Mouse (Mus musculus): ENCODE data around the gene Hdac10. TPM values are rescaled to one million over a fixed set of nuclear protein-coding genes. Genes with fewer than 3 reads are reported as not detected.

The Hdac10 gene
- polyA plus RNA-seq, 1 experiment, result 46.9 TPM

GRCm38 (mm10) chr15:89106073-89106472 lies 22.4 kb downstream of the Hdac10 start:
- no peaks in the 10 kb centered on the region for H3K4me1 ChIP-seq (ENCODE audit: control insufficient read depth, insufficient read depth, low read length)
- no peak for TF ChIP-seq POLR2A (IDR thresholded peaks at IDR 0.05; ENCODE audit: borderline replicate concordance, extremely low read depth, low read depth, low read length)
- no peak for TF ChIP-seq CTCF (IDR thresholded peaks at IDR 0.05; ENCODE audit: insufficient read depth, low read length)
- DNase-seq, result no peak
- WGBS, result 90% methylated on average over 13 of the region's 13 CpGs
- no peak overlapping the region for H3K4me3 ChIP-seq (replicated peaks; ENCODE audit: extremely low read depth, low read depth, low read length)

- 91% methylated on average over 8 of the region's 8 CpGs for WGBS
- no peak for DNase-seq
- Histone ChIP-seq H3K4me1 (ENCODE audit: control insufficient read depth, insufficient read depth, low read length) (no peaks in the 10 kb centered on the region), H3K4me3 (replicated peaks; ENCODE audit: extremely low read depth, low read depth, low read length) (no peak overlapping the region)
- TF ChIP-seq CTCF (IDR thresholded peaks at IDR 0.05; ENCODE audit: insufficient read depth, low read length) (no peak), POLR2A (IDR thresholded peaks at IDR 0.05; ENCODE audit: borderline replicate concordance, extremely low read depth, low read depth, low read length) (no peak)
These were observed 24.1 kb downstream of the Hdac10 start for GRCm38 (mm10) chr15:89104425-89104824.

GRCm38 (mm10) chr15:89103921-89104320 lies 24.6 kb downstream of the Hdac10 start:
- no peak for DNase-seq
- Histone ChIP-seq H3K4me3 (replicated peaks; ENCODE audit: extremely low read depth, low read depth, low read length) (no peak overlapping the region), H3K4me1 (ENCODE audit: control insufficient read depth, insufficient read depth, low read length) (no peaks in the 10 kb centered on the region)
- 85% methylated on average over 10 of the region's 10 CpGs for WGBS
- TF ChIP-seq POLR2A (IDR thresholded peaks at IDR 0.05; ENCODE audit: borderline replicate concordance, extremely low read depth, low read depth, low read length) (no peak), CTCF (IDR thresholded peaks at IDR 0.05; ENCODE audit: insufficient read depth, low read length) (no peak)

- WGBS, result 78% methylated on average over 5 of the region's 5 CpGs
- H3K4me3 ChIP-seq (replicated peaks; ENCODE audit: extremely low read depth, low read depth, low read length), result no peak overlapping the region
- no peak for DNase-seq
- H3K4me1 ChIP-seq (ENCODE audit: control insufficient read depth, insufficient read depth, low read length), result no peaks in the 10 kb centered on the region
- no peak for TF ChIP-seq POLR2A (IDR thresholded peaks at IDR 0.05; ENCODE audit: borderline replicate concordance, extremely low read depth, low read depth, low read length)
- TF ChIP-seq CTCF (IDR thresholded peaks at IDR 0.05; ENCODE audit: insufficient read depth, low read length), result no peak
These were observed 25.9 kb downstream of the Hdac10 start for GRCm38 (mm10) chr15:89102646-89103045.

GRCm38 (mm10) chr15:89100823-89101222 lies 27.7 kb downstream of the Hdac10 start:
- TF ChIP-seq POLR2A (IDR thresholded peaks at IDR 0.05; ENCODE audit: borderline replicate concordance, extremely low read depth, low read depth, low read length), result no peak
- TF ChIP-seq CTCF (IDR thresholded peaks at IDR 0.05; ENCODE audit: insufficient read depth, low read length), result no peak
- no peaks in the 10 kb centered on the region for H3K4me1 ChIP-seq (ENCODE audit: control insufficient read depth, insufficient read depth, low read length)
- WGBS, result 89% methylated on average over 12 of the region's 12 CpGs
- no peak overlapping the region for H3K4me3 ChIP-seq (replicated peaks; ENCODE audit: extremely low read depth, low read depth, low read length)
- no peak for DNase-seq

GRCm38 (mm10) chr15:89098616-89099015 lies 29.9 kb downstream of the Hdac10 start:
- DNase-seq, result no peak

DNA sequence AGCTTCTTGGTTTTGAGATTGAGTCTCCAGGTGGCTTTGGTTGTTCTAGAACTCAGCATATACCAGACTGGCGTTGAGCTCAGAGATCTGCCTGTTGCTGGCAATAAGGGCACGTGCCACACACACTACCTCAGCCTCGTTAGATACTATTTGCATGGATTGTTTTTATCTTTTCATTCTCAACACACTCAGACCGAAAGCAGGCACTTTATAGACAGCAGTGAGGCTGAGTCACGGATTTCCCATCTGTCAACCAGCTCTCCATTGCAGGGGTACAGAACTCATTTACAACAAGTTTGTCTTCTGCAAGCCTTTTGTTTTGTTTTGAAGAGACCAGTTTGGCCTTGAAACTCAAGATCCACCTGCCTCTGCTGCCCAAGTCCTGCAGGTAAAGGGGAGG lies 31.1 kb downstream of the Hdac10 start:
- no peak for DNase-seq
- WGBS, result 93% methylated on average over 5 of the region's 5 CpGs
- no peaks in the 10 kb centered on the region for H3K4me1 ChIP-seq (ENCODE audit: control insufficient read depth, insufficient read depth, low read length)
- H3K4me3 ChIP-seq (replicated peaks; ENCODE audit: extremely low read depth, low read depth, low read length), result no peak overlapping the region
- TF ChIP-seq CTCF (IDR thresholded peaks at IDR 0.05; ENCODE audit: insufficient read depth, low read length) (no peak), POLR2A (IDR thresholded peaks at IDR 0.05; ENCODE audit: borderline replicate concordance, extremely low read depth, low read depth, low read length) (no peak)

More at GRCm38 (mm10) chr15:89098616-89099015, 29.9 kb downstream of the Hdac10 start:
- TF ChIP-seq CTCF (IDR thresholded peaks at IDR 0.05; ENCODE audit: insufficient read depth, low read length) (no peak), POLR2A (IDR thresholded peaks at IDR 0.05; ENCODE audit: borderline replicate concordance, extremely low read depth, low read depth, low read length) (no peak)
- 90% methylated on average over 7 of the region's 7 CpGs for WGBS
- no peaks in the 10 kb centered on the region for H3K4me1 ChIP-seq (ENCODE audit: control insufficient read depth, insufficient read depth, low read length)
- H3K4me3 ChIP-seq (replicated peaks; ENCODE audit: extremely low read depth, low read depth, low read length), result no peak overlapping the region

DNA sequence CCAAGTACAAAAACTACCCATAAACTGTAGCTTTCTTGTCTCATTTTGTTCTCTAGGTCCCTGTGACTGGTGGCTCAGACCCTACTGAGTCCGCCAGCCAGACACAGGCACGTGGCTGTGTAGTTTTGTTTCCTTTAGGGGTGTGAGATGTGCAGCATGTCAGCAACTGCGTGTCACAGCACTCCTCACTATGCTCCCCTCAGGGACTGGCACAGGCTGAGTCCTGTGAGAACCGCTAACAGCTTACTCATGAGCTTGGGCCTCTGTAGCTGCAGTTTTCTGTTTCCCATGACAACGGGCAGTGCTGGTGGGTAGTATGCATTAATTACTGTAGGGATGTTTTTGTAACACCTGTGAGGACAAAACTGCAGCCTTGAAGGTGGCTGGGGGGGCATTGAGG lies 36.3 kb downstream of the Hdac10 start:
- no peak for DNase-seq
- WGBS, result 81% methylated on average over 5 of the region's 5 CpGs
- no peak overlapping the region for H3K4me3 ChIP-seq (replicated peaks; ENCODE audit: extremely low read depth, low read depth, low read length)
- no peak for TF ChIP-seq CTCF (IDR thresholded peaks at IDR 0.05; ENCODE audit: insufficient read depth, low read length)
- no peak for TF ChIP-seq POLR2A (IDR thresholded peaks at IDR 0.05; ENCODE audit: borderline replicate concordance, extremely low read depth, low read depth, low read length)
- no peaks in the 10 kb centered on the region for H3K4me1 ChIP-seq (ENCODE audit: control insufficient read depth, insufficient read depth, low read length)

DNA sequence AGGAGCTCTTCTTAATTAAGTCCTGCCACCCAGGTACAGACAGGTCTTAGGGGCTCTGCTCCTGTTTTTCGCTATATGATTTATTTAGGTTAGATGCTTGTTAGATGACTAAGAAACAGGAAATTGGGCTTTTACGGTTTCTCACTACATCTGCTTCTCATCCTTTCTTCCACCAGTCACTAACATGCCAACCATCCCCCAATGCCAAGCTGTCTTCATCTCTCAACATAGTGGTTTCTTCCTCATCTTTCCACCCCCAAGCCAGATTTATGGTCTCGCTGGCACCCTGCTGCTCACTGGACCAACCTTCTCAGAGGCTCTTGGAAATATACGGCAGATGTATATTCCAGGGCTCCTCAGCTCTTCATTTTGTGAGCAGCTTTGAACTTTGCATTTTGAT lies 37.8 kb downstream of the Hdac10 start:
- Histone ChIP-seq H3K4me1 (ENCODE audit: control insufficient read depth, insufficient read depth, low read length) (no peaks in the 10 kb centered on the region), H3K4me3 (replicated peaks; ENCODE audit: extremely low read depth, low read depth, low read length) (no peak overlapping the region)
- 87% methylated on average over 4 of the region's 4 CpGs for WGBS
- no peak for DNase-seq
- TF ChIP-seq POLR2A (IDR thresholded peaks at IDR 0.05; ENCODE audit: borderline replicate concordance, extremely low read depth, low read depth, low read length), result no peak
- no peak for TF ChIP-seq CTCF (IDR thresholded peaks at IDR 0.05; ENCODE audit: insufficient read depth, low read length)

GRCm38 (mm10) chr15:89089248-89090051 lies 39.0 kb downstream of the Hdac10 start:
- TF ChIP-seq POLR2A (IDR thresholded peaks at IDR 0.05; ENCODE audit: borderline replicate concordance, extremely low read depth, low read depth, low read length) (no peak), CTCF (IDR thresholded peaks at IDR 0.05; ENCODE audit: insufficient read depth, low read length) (no peak)
- no peak for DNase-seq
- peak overlapping the region; percentile 80 for H3K4me3 ChIP-seq (replicated peaks; ENCODE audit: extremely low read depth, low read depth, low read length)
- WGBS, result 1% methylated on average over 68 of the region's 68 CpGs
- no peaks in the 10 kb centered on the region for H3K4me1 ChIP-seq (ENCODE audit: control insufficient read depth, insufficient read depth, low read length)
